In the genomic region with DNA sequence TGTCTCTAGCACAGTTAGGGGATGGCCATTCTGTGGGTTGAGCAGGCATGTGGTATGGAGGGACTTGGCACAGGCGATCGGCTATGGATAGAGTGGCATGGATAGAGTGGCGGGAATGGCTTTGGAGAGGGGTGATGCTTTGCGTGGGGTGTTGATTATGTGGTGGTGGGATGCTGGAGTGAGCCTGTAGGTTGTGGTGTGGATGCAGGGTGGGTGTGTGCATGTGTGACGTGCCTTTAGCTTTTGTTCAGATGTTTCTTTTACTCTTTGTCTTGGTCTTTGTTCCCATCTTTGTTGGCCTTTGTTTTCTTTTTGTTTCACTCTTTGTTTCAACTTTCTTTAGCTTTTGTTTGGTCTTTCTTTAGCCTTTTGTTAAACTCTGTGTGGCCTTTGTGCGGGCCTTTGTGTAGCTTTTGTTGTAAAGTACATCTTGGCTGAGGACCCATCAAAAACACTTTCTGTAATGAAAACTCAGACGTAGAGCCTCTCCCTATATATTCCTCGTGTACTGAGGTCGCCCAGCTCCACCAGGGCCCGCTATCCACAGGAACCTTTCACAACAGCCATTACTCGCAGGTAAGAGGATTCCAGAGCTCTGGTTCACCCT, we compare ENCODE assay signal across 21 mouse cellular contexts. TPM values are rescaled to one million over a fixed set of nuclear protein-coding genes. Genes with fewer than 3 reads are reported as not detected.
DNase-seq lines count a peak whose midpoint lies in the region; ATAC-seq and TF ChIP-seq lines count a peak whose summit lies in the region.
"Had no signal": no experiment of that assay in that cellular context is flagged by ENCODE, and none has a peak within 500 bp of the region (broad histone marks: within the 10 kb centered on the region; RNA-seq: fewer than 3 reads in every experiment).

Gene Mobp (plus strand): TSS at position 486 of the 607 bp plus-strand sequence.

- peak; percentile 26 for DNase-seq in brain, embryonic 14.5 days (ENCODE audit: low read depth)
- DNase-seq in left cerebral cortex, adult 2 months (ENCODE audit: extremely low spot score in 1 of 2, low spot score in 2 of 2) = no peak
- no peak for DNase-seq in limb, embryonic 10.5 days (ENCODE audit: low spot score)
- no peak for DNase-seq in thymus, postnatal 4 days
- DNase-seq in Muller cell, postnatal 12 days (ENCODE audit: inconsistent ontology term) = no peak
- DNase-seq: adrenal gland, postnatal 36 days; cerebellum, adult 11-12 months; thymus, postnatal 36 days had no signal

- 30% methylated on average over 11 of the region's 11 CpGs for WGBS in forebrain, embryonic 12.5 days
- WGBS in forebrain, embryonic 13.5 days = 26% methylated on average over 11 of the region's 11 CpGs
- 85% methylated on average over 11 of the region's 11 CpGs for WGBS in limb, embryonic 10.5 days

- no peak for TF ChIP-seq CTCF in ES-Bruce4 (IDR thresholded peaks at IDR 0.05; ENCODE audit: low read depth, low read length)
- TF ChIP-seq CTCF in brain, embryonic 14.5 days (IDR thresholded peaks at IDR 0.05; ENCODE audit: borderline replicate concordance, extremely low read depth, insufficient read depth, insufficient read length) = no peak
- TF ChIP-seq CTCF in left cerebral cortex, adult 2 months (IDR thresholded peaks at IDR 0.05) = no peak

- H3K4me3 ChIP-seq in forebrain, embryonic 12.5 days (replicated peaks) = no peak within 1 kb of the TSS
- H3K4me3 ChIP-seq in forebrain, embryonic 13.5 days = no peak within 1 kb of the TSS
- peak within 1 kb of the TSS; percentile 76 for H3K4me3 ChIP-seq in ES-Bruce4 (ENCODE audit: low read depth, low read length)
- H3K4me3 ChIP-seq in left cerebral cortex, adult 2 months = peak within 1 kb of the TSS; percentile 17
- H3K4me3 ChIP-seq in limb, embryonic 10.5 days = no peak within 1 kb of the TSS
- H3K4me3 ChIP-seq: heart, embryonic 15.5 days; hindbrain, embryonic 13.5 days; lung, embryonic 15.5 days; megakaryocyte, embryonic 14.5 days; myocyte; stomach, embryonic 15.5 days had no signal

- no peak within 1 kb of the TSS for H3K9ac ChIP-seq in forebrain, embryonic 12.5 days
- no peak within 1 kb of the TSS for H3K9ac ChIP-seq in forebrain, embryonic 13.5 days
- no peak within 1 kb of the TSS; the same call in 1 of the 2 replicates for H3K9ac ChIP-seq in ES-Bruce4 (ENCODE audit: low read depth, poor library complexity, severe bottlenecking)
- H3K9ac ChIP-seq: heart, embryonic 15.5 days; hindbrain, embryonic 13.5 days; lung, embryonic 15.5 days; stomach, embryonic 15.5 days had no signal

- no peaks in the 10 kb centered on the region for H3K27me3 ChIP-seq in forebrain, embryonic 12.5 days
- no peaks in the 10 kb centered on the region for H3K27me3 ChIP-seq in forebrain, embryonic 13.5 days
- H3K27me3 ChIP-seq in ES-Bruce4 (ENCODE audit: control insufficient read depth, insufficient read depth, low read length, poor library complexity, severe bottlenecking) = no peaks in the 10 kb centered on the region
- H3K27me3 ChIP-seq in limb, embryonic 10.5 days (ENCODE audit: low read depth, poor library complexity, severe bottlenecking) = no peaks in the 10 kb centered on the region
- H3K27me3 ChIP-seq: heart, embryonic 15.5 days; lung, embryonic 15.5 days; stomach, embryonic 15.5 days had no signal

- H3K36me3 ChIP-seq in forebrain, embryonic 12.5 days (replicated peaks) = no peaks in the 10 kb centered on the region
- H3K36me3 ChIP-seq in forebrain, embryonic 13.5 days (ENCODE audit: poor library complexity, severe bottlenecking) = no peaks in the 10 kb centered on the region
- no peaks in the 10 kb centered on the region for H3K36me3 ChIP-seq in ES-Bruce4 (ENCODE audit: control insufficient read depth, insufficient read depth, low read length, poor library complexity, severe bottlenecking)
- no peaks in the 10 kb centered on the region for H3K36me3 ChIP-seq in limb, embryonic 10.5 days
- H3K36me3 ChIP-seq: heart, embryonic 15.5 days; hindbrain, embryonic 13.5 days; lung, embryonic 15.5 days; stomach, embryonic 15.5 days had no signal

- no peaks in the 10 kb centered on the region for H3K9me3 ChIP-seq in forebrain, embryonic 12.5 days
- no peaks in the 10 kb centered on the region for H3K9me3 ChIP-seq in forebrain, embryonic 13.5 days (replicated peaks)
- no peaks in the 10 kb centered on the region for H3K9me3 ChIP-seq in ES-Bruce4 (replicated peaks; ENCODE audit: control insufficient read depth, insufficient read depth, low read length, poor library complexity, severe bottlenecking)
- H3K9me3 ChIP-seq in limb, embryonic 10.5 days (replicated peaks) = no peaks in the 10 kb centered on the region
- H3K9me3 ChIP-seq: heart, embryonic 15.5 days; hindbrain, embryonic 13.5 days; lung, embryonic 15.5 days; megakaryocyte, embryonic 14.5 days; stomach, embryonic 15.5 days had no signal

- no peak for ATAC-seq in forebrain, embryonic 12.5 days (ENCODE audit: low FRiP score)
- ATAC-seq in forebrain, embryonic 13.5 days = no peak
- ATAC-seq: Patski had no signal

- intact Hi-C loops in left cerebral cortex, adult 2 months (cut with DNase I) = no loop called here

- TF ChIP-seq POLR2A in ES-Bruce4 (IDR thresholded peaks at IDR 0.05; ENCODE audit: insufficient read depth, low read length) = no peak
- TF ChIP-seq POLR2A in brain, embryonic 14.5 days (IDR thresholded peaks at IDR 0.05; ENCODE audit: borderline replicate concordance, extremely low read depth, insufficient read depth, insufficient read length, poor library complexity, severe bottlenecking) = no peak

- H3K4me1 ChIP-seq in forebrain, embryonic 12.5 days = peaks cover 8% of the 10 kb centered on the region
- peaks cover 11% of the 10 kb centered on the region for H3K4me1 ChIP-seq in forebrain, embryonic 13.5 days
- H3K4me1 ChIP-seq in ES-Bruce4 (ENCODE audit: control insufficient read depth, insufficient read depth, low read length) = peaks cover 8% of the 10 kb centered on the region
- H3K4me1 ChIP-seq in limb, embryonic 10.5 days = no peaks in the 10 kb centered on the region
- H3K4me1 ChIP-seq: heart, embryonic 15.5 days; lung, embryonic 15.5 days; megakaryocyte, embryonic 14.5 days; stomach, embryonic 15.5 days had no signal

- no peak within 1 kb of the TSS for H3K4me2 ChIP-seq in forebrain, embryonic 12.5 days
- H3K4me2 ChIP-seq in forebrain, embryonic 13.5 days = no peak within 1 kb of the TSS
- H3K4me2 ChIP-seq: heart, embryonic 15.5 days; hindbrain, embryonic 13.5 days; lung, embryonic 15.5 days; stomach, embryonic 15.5 days had no signal

- 0 out of 2 replicates have a peak within 1 kb of the TSS, but pooled peaks have one; percentile 22 for H3K27ac ChIP-seq in forebrain, embryonic 12.5 days
- no peak within 1 kb of the TSS for H3K27ac ChIP-seq in forebrain, embryonic 13.5 days
- H3K27ac ChIP-seq in ES-Bruce4 (ENCODE audit: insufficient read depth, low read length) = peak within 1 kb of the TSS; percentile 75
- no peak within 1 kb of the TSS; the same call in 1 of the 2 replicates for H3K27ac ChIP-seq in left cerebral cortex, adult 2 months
- H3K27ac ChIP-seq in limb, embryonic 10.5 days = no peak within 1 kb of the TSS
- H3K27ac ChIP-seq: heart, embryonic 15.5 days; hindbrain, embryonic 13.5 days; lung, embryonic 15.5 days; stomach, embryonic 15.5 days had no signal

- peak; percentile 87 for TF ChIP-seq EP300 in ES-Bruce4 (IDR thresholded peaks at IDR 0.05; ENCODE audit: insufficient read depth, low read depth, low read length)

RNA-seq across cellular contexts. Expression of gene Mobp, which starts in this region (rescaled TPM):
- polyA plus RNA-seq in forebrain, embryonic 12.5 days (2016; fragmentation: Nextera tagmentation; extraction: Ambion mirVana) = 1.3 and 1.7 TPM in 2 replicates
- 0.49 and 0.89 TPM in 2 replicates for polyA plus RNA-seq in forebrain, embryonic 13.5 days (2015; fragmentation: Nextera tagmentation; extraction: Ambion mirVana)
- polyA plus RNA-seq in ES-Bruce4 (2011; ENCODE audit: insufficient read depth, insufficient read length, low read depth, missing spikeins) = 7.3 and 10.3 TPM in 2 replicates
- 0.08 and 0.35 TPM in 2 replicates for polyA plus RNA-seq in brain, embryonic 14.5 days (2012; rRNA removed)
- total RNA-seq in left cerebral cortex, adult 2 months (2021) = 100 to 1,000 TPM; 177 to 214 TPM
- polyA plus RNA-seq in limb, embryonic 10.5 days (2016; fragmentation: Nextera tagmentation; extraction: Ambion mirVana) = not detected in 2 replicates
- total RNA-seq: gastrocnemius, postnatal 4 days had no signal
- polyA plus RNA-seq: hindbrain, embryonic 13.5 days; kidney, embryonic 14.5 days; limb, embryonic 14.5 days; lung, embryonic 15.5 days; myocyte; Patski had no signal

Comparison
In these comparisons a context has a peak if more than half of its experiments do, and no peak if none do; other contexts are left out.
1. H3K27ac ChIP-seq: peak in forebrain, embryonic 12.5 days (single experiment) and ES-Bruce4 (single experiment); none in forebrain, embryonic 13.5 days (single experiment), left cerebral cortex, adult 2 months (single experiment) and limb, embryonic 10.5 days (single experiment).
2. Peak in DNase-seq in brain, embryonic 14.5 days; RNA of the gene not detected or under 1 TPM.
3. H3K4me3 ChIP-seq: peak in ES-Bruce4 (single experiment) and left cerebral cortex, adult 2 months (single experiment); none in forebrain, embryonic 12.5 days (single experiment), forebrain, embryonic 13.5 days (single experiment) and limb, embryonic 10.5 days (single experiment).